Mouse (Mus musculus) gastrocnemius, postnatal 25 days (tissue): ENCODE data around the gene Lyst. TPM values are rescaled to one million over a fixed set of nuclear protein-coding genes. Genes with fewer than 3 reads are reported as not detected.

Experiments used
- DNase-seq: peaks from one replicate; pipeline ENCODE4 v3.0.0; 2022
- total RNA-seq, 2 experiments: library from RNA; stranded (reverse); gene quantifications; 1 replicate in 1 of 2; 2 replicates in 1 of 2; pipeline ENCODE4 v1.2.3; 2021

The Lyst gene
- total RNA-seq, 2 experiments from 2014 or later: 4.1 to 5.9 TPM

DNA sequence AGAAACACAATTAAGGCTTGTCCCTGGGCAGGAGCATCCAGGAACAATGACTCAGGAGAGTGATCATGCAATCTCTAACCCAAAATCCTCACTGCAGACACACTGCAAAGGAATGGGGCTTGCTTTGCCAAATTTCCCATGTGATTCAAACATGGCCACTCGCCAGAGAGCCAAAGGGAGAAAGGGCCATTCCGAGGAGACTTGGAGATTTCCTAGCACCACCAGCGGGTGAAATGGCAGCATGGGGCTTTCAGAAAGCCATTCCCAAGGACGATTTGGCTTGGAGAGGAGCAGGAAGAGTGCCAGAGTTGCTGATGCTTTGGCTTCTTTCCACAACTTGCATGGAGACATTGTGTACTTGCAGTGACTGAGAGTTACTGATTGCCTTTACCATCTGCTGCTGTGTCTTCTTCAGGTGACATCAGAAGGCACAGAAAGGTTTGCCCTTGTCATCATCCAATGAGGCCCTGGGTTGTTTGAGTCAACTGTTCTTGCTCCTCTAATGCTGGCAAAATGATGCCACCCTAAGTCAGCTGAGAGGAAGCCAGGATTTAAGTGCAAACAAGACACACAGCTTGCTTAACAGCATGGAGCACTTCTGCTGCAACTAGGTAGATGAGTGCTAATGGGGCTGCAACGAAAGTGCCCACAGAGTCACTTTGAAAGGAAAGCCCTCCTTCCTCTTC is 16.5 kb upstream of the Lyst start:
- DNase-seq: peak; percentile 80

DNA sequence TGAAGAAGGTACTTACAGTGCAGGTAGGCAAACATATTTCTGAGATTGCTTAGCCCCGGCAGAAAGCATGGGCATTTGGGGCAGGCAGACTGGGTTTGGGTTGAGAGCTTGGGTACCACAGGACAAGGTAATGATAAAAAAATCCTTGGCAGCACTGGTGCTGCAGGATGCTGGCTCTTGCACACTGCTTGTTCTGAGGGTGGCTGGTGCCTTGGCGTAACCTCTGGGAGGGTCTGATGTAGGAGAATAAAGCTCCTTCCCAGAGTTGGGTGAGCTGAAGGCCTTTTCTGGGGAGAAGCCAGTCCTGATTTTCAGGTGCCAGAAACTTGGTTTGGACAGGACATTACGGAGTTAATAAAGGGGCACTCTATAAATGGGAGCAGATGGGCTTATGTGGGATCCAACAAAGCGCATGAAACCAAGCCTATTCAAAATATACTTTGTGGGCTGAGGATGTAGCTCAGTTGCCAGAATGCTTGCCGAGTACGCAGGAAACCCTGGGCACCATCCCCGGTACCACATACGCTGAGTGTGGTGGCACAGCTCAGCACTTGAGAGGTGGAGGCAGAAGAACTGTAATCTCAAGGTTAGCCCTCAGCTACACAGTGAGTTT is 15.8 kb upstream of the Lyst start:
- no peak for DNase-seq

DNA sequence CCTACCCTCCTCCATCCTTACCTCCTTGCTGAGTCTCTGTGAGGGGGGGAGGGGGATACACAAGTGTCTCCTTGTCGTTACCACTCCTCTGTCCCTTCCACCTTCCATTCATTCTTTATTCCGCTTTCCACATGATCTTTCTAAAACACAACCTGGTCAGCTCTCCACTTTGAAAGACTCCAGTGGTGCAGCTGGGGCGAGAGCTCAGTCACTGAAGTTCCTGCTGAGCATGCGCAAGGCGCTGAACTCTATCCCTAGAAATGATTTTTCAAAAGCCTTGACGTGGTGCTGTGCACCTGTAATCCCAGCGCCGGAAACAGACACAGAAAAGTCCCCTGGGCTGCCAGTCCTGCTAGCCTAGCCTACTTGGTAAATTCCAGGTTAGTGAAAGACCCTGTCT is 15.1 kb upstream of the Lyst start:
- no peak for DNase-seq

DNA sequence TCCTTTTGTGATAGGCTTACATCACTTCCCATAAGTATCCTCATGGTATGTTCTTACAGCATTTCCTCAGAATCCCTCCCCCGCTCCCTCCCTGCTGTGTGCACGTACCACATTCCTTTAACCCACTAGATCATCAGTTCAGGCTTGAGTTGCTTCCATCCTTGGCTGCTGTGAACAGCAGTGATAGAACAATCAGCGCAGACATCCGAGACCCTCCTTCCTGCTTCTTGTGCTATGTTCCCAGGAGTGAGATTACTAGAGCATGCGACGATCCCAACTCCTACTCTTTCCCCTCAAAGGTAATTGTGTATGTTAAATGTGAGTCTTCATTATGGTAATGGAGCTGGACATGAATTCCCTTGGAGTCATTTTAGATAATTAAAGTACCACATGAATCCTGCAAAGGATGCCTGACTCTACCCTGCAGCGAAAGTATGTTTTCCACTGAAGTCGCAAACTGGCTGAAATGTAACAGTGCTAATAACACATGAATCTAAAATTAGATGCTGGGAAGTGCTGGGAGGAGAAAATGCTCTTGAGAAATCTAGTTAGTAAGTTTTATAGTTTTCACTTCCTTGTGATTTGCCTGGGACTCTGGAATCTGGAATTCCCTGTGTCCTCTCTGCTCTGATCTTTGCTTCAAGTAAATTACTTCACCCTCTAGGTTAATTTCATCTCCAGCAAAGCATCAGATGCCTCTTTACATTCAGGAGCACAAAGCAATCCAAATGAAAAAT is 13.6 kb upstream of the Lyst start:
- no peak for DNase-seq

DNA sequence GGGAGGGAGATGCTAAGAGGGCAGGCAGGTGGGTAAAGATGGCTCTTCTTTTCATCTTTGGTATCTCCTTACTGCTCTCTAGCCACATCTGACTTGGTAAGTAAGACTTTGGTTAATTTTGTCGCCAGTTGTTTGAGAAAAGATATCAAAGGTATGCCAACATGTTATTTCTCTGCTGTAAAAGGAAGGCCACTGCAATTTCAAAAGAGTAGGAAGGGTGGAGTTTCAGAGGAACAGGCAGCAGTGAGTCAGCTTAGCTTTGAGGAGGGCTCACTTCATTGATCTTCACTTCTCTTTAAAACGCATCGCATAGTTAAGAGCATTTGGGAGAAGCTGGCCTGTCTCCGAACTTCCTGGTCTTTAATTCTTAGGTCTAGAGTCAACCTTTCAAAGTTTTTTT is 8.2 kb upstream of the Lyst start:
- no peak for DNase-seq

DNA sequence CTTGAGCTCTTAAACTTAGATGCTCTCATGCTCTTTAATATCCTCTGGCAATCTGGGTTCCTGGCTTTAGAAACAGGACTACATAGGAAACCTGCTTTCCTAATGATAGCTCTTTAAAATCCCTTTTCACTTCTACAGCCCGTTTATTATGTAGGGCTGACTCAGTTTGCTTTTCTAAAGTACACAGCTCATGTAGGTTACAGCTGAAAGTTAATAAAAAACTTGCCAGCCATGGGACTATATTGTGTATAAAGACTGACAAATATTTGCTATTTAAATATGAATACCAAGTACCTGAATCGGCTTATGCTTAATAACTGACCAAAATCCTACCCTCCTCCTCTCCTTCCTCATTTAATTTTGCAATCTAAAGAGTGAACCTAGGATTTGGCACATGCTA is 6.7 kb upstream of the Lyst start:
- no peak for DNase-seq

DNA sequence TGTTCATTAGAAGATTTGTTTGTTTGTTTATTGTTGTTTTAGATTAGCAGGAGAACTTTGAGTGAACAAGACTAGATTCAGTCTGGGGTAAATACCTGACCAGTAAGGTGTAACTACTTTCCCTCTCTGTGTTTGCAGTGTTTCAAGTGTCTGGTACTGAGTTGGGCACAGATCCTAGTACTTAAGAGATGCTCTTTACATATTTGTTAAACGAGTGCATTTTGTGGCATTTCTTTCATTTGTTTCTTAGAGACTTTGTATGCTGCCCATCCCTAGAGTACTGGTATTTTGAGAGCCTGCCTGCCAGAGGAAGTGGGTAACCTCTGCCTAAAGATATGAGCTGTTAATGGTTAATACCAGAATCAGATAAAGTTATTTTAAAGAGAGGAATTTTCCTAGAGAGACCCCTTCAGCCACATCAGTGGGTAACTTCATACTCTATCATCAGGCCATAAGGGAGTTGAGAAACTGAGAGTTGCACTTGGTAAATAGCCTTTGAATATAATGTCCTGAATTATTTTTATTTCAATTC is 2.5 kb upstream of the Lyst start:
- DNase-seq: no peak

DNA sequence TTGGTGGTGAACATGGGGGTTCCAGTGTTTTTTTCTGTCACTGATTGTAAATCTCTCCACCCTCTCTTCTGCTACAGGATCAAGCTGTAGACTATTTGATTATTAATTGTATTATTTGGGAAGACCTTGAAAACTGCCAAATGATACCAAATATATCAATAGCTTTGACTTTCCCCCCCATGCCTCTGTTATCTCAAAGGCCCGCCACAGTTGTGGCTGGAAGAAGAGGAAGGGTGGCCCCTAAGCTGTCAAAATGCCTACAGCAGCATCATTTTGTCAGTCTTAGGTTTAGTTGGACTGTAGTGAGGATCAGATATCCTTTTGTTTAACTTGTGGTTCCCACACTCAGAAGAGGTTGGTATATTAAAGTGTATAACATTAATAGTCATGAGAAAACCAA is 1.7 kb upstream of the Lyst start:
- DNase-seq: no peak

DNA sequence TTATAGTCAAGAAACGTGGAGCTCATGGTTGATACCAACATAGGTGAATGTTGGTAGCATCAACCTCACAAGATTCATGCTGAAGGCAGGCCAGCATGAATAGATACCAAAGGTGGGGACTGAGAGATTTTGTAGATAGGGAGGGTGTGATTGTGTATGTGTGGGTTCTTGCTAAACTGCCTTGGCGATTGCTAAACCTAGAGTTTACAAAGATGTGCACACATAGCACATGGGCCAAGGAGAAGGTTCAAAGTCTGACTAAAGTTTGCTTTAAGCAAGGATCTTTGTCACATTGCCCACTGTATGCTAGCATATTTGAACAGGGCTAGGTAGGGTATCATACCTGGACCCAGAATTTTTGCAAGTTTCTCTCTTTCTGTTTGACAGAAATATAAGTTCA is 1.2 kb upstream of the Lyst start:
- DNase-seq: no peak

DNA sequence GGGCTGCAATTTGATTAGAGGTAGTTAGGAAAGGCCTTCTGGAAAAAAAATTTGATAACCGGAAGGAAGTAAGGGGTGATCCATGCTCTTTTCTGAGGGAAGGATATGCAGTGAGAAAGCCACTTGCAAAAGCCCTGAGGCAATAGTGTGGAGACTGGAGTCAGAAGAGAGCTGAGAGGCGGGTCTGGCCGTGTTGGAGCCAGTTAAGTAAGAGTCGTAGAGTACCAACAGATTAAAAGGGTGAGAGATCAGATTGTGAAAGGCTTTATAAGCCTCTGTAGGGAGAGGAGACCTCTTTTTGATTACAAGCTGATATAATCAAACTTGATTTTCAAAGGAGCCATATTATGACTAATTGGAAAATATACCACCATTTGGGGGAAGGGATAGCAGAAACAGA is 1.7 kb downstream of the Lyst start:
- no peak for DNase-seq

DNA sequence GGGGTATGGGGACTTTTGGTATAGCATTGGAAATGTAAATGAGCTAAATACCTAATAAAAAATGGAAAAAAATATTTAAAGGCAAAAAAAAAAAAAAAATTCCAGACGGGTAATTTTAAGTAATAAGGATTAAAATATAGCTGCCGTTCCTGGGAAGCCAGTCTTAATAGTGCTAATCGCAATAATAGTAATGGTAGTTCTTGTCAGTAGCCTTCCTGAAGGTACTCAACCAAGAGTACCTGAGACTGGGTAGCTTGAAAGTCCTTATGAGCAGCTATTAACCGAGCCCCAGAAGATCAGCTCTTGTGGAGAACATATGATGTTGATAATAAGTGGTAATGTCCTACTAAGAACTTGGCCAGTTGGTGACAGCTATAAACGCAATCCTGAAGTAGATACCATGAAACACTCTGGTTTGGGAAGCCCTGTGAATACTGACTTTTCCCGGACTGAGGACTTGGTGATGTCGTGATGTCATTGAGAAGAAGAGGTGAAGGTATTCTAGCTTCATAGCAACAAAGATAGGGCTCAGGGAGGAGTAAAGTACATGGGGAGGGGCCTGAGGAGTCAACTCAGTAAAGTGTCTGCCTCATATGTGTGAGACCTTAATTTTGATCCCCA is 6.3 kb downstream of the Lyst start:
- DNase-seq: no peak

DNA sequence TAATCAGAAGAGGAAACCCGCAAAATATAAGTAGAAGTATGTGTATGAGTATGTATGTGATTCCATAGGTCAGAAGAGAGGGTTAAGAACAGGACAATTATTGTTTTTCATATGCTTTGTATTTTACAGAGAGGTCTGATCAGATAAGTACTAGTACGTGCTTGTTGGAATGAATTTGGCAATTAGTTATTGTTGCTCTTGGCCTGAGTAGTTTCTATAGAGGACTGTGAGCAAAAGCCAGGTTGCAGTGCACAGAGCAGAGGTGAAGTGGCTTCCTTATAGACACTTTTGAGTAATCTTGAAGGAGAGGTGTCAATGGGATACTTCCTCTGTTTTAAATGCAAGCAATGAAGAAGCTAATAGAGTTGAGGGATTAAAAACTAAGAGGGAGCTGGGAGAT is 7.7 kb downstream of the Lyst start:
- no peak for DNase-seq

DNA sequence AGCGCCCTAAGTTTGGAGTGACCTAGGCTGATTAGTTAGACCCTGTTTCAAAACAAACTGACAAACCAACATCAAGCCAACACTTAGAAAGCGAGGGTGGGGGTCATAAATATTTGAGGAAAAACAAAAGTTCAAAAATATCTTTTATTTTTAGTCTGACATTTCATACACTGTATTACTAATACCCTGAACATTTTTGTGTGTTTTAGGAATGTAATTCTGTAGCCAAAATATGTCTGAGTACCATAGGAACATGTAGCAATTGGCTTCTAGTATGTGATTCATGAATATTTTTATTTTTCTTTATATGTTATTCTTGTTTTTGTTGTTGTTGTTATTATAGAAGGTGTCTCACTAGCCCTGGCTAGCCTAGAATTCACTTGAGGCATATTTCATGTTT is 11.2 kb downstream of the Lyst start:
- no peak for DNase-seq

DNA sequence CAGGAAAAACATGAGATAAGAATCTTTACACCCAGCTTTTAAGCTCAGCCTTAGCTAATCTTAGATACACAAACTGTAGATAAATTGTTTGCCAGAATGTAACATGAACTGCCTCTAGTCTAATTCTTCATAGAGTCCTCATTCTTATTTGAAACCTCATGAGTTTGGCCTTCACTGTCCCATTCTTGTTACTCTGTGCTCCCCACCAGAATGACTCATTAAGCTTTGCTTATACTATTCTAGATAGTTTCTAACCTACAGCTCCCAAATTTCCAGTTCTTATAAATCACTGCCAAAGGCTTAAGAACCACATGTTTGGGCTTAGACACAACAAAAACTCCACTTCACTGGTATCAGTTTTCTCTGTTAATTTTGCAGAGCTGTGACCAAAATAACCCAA is 16.0 kb downstream of the Lyst start:
- DNase-seq: no peak

DNA sequence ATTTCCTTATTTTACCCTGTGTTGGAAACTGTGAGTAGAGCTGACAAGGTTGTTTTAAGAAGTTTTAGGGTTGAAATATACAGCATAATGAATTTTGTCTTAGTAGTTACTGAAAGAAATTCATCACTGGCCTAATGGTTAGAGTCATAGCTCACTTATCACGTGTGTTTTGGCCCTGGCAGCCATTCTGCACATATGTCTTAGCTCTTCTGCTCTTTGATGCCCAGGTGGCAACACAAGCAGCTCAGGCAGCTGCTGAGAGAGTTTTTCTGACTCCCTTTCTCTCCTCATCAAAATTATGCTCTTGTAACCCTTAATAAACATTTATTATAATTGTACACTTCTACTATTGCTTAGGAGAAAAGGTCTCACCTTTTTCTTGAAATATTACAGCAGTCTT is 18.1 kb downstream of the Lyst start:
- DNase-seq: no peak

DNA sequence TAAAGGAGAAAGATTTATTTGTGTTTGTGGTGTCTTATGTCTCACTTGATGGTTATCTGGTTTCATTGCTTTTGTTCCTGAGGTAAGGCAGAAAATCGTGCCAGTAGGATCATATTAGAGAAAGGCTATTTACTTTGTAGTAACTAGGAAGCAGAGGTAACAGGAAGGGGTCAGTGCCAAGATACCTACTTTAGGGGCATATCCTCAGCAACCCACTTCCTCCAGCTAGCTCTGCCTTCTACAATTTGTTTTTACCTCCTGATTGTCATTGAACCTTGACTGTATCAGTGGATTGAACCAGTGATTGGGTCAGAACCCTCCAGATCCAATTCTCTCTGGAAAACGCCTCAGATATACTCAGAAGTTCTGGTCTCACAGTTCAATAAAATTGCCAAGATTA is 19.5 kb downstream of the Lyst start:
- DNase-seq: no peak

DNA sequence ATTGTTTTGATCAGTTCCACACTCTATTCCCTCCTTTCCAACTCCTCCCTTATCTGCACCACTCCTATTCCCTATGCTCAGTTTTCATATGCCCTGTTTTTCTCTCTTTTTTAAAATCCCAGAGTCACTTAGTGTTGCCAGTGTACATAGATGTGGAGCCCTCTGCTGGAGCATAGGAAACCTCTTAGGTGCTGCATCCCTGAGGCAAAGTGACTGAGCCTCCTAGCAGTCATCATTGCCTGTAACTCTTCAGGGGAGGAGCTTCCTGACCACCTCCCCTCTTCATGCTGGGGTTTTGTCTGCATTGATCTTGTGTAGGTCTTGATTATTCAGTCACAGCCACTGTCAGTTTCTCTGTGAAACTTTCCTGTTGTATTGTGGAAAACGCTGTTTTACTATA is 22.7 kb downstream of the Lyst start:
- peak; percentile 14 for DNase-seq

DNA sequence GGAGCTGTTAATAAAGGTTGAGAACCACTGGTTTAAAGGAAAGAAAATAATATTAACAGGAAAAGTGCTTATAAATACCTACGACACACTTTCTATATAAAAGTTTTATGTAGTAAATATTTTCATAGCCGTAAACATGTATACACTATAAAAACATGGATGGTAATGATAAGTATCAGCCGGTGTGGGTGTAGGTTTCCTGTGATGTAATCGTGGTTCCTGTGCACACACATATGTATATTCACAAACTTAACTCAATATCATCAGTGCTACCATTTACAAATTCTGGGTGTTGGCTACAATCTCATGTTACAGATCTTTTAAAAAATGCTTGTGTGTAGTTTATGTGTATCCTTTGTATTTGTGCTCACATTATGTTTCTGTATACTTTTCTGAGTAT is 24.0 kb downstream of the Lyst start:
- DNase-seq: no peak

DNA sequence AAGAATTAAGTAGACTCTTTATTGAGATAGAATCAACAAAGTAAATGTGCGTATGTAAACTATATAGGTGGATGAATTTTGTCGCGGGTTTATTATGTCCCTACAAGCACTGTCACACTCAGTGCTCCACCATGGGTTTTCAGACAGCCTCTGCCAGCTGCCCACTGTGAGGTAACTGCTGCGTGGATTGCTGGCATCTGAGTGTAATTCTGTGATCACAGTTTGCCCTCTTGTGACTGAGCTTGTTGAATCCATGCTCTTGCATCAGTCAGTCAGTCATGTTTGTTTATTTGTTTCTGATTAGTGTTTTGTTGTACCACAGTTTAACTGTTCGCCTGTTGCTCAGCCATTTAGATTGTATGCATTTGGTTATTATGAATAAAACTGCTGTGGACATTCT is 31.3 kb downstream of the Lyst start:
- no peak for DNase-seq

DNA sequence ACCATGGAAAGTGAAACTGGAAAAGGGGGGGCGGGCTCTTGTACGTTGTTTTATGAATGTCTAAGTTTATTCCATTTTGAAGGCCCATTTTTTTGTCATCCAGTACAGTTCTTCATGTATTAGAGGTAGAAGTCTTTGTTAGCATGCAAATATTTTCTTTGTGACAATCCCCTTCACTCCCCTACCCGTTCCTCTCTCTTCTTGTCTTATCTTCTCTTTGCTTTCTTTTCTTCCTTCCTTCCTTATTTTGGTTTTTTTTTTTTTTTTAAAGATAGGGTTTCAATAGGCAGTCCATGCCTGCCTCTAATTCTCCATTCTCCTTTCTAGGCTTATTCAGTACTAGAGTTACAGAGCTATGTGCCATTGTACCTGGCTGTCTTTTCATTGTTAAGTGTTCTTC is 32.4 kb downstream of the Lyst start:
- DNase-seq: no peak

DNA sequence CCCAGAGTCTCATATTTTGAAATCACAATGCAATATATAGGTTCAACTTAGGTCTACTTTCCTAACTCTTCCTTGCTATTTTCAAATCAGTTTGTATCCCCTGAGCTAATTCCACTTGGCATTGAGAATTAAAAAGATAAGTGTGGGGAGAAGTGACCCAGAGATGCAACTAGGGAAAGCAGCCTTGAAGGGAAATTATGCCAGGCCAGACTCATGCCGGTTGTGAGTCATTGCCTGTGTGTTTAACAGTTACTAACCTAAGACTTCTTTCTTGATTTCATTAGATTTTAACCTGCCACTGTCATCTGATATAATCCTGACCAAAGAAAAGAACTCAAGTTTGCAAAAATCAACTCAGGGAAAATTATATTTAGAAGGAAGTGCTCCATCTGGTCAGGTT is 43.5 kb downstream of the Lyst start:
- DNase-seq: no peak

DNA sequence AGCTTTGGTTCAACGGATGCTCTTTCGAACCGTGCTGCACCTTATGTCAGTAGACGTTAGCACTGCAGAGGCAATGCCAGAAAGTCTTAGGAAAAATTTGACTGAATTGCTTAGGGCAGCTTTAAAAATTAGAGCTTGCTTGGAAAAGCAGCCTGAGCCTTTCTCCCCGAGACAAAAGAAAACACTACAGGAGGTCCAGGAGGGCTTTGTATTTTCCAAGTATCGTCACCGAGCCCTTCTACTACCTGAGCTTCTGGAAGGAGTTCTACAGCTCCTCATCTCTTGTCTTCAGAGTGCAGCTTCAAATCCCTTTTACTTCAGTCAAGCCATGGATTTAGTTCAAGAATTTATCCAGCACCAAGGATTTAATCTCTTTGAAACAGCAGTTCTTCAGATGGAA is 44.5 kb downstream of the Lyst start:
- DNase-seq: no peak

DNA sequence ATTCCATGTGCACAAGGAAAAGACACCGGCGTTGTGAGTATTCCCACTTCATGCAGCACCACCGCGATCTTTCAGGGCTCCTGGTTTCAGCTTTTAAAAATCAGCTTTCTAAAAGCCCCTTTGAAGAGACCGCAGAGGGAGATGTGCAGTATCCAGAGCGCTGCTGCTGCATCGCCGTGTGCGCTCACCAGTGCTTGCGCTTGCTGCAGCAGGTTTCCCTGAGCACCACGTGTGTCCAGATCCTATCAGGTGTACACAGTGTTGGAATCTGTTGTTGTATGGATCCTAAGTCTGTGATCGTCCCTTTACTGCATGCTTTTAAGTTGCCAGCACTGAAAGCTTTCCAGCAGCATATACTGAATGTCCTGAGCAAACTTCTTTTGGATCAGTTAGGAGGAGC is 45.0 kb downstream of the Lyst start:
- DNase-seq: no peak
